Mouse (Mus musculus): Measurements from ENCODE around the gene Asb8.

The Asb8 gene

GRCm38 (mm10) chr15:98115779-98116163, 49.7 kb downstream of the Asb8 start:
- no peak for DNase-seq (ENCODE audit: low spot score)

GRCm38 (mm10) chr15:98114852-98115778, 50.3 kb downstream of the Asb8 start:
- no peak for DNase-seq (ENCODE audit: low spot score)

GRCm38 (mm10) chr15:98114098-98114851, 51.1 kb downstream of the Asb8 start:
- DNase-seq (ENCODE audit: low spot score): no peak

GRCm38 (mm10) chr15:98111791-98112190, 53.6 kb downstream of the Asb8 start:
- DNase-seq (ENCODE audit: low spot score): no peak

- DNase-seq (ENCODE audit: low spot score): peak; percentile 68
Observed at GRCm38 (mm10) chr15:98108297-98109152, 56.9 kb downstream of the Asb8 start.

GRCm38 (mm10) chr15:98107703-98108296, 57.6 kb downstream of the Asb8 start:
- DNase-seq (ENCODE audit: low spot score): no peak

- DNase-seq (ENCODE audit: low spot score): no peak
Observed at GRCm38 (mm10) chr15:98107230-98107629, 58.2 kb downstream of the Asb8 start.

- DNase-seq (ENCODE audit: low spot score): no peak
Observed at GRCm38 (mm10) chr15:98106506-98106905, 58.9 kb downstream of the Asb8 start.

GRCm38 (mm10) chr15:98102401-98102800, 63.0 kb downstream of the Asb8 start:
- DNase-seq (ENCODE audit: low spot score): no peak

- DNase-seq (ENCODE audit: low spot score): no peak
Observed at GRCm38 (mm10) chr15:98098519-98098918, 66.9 kb downstream of the Asb8 start.

- DNase-seq (ENCODE audit: low spot score): no peak
Observed at GRCm38 (mm10) chr15:98096957-98097356, 68.5 kb downstream of the Asb8 start.

GRCm38 (mm10) chr15:98094905-98095304, 70.5 kb downstream of the Asb8 start:
- DNase-seq (ENCODE audit: low spot score): no peak

GRCm38 (mm10) chr15:98093121-98094011, 72.1 kb downstream of the Asb8 start, which contains the start of gene Senp1:
Senp1 (minus strand) TSS chr15:98093744.
- peak; percentile 83 for DNase-seq (ENCODE audit: low spot score)

- DNase-seq (ENCODE audit: low spot score): peak; percentile 42
Observed at GRCm38 (mm10) chr15:98092372-98093120, 72.9 kb downstream of the Asb8 start, which contains the start of gene Pfkm. Pfkm (plus strand) TSS chr15:98092589.

GRCm38 (mm10) chr15:98091841-98092240, 73.6 kb downstream of the Asb8 start:
- no peak for DNase-seq (ENCODE audit: low spot score)

- DNase-seq (ENCODE audit: low spot score): no peak
Observed at GRCm38 (mm10) chr15:98089421-98090183, 75.8 kb downstream of the Asb8 start.

GRCm38 (mm10) chr15:98088889-98089288, 76.5 kb downstream of the Asb8 start:
- no peak for DNase-seq (ENCODE audit: low spot score)
